ENCODE assay signal across 21 mouse cellular contexts in the genomic region with DNA sequence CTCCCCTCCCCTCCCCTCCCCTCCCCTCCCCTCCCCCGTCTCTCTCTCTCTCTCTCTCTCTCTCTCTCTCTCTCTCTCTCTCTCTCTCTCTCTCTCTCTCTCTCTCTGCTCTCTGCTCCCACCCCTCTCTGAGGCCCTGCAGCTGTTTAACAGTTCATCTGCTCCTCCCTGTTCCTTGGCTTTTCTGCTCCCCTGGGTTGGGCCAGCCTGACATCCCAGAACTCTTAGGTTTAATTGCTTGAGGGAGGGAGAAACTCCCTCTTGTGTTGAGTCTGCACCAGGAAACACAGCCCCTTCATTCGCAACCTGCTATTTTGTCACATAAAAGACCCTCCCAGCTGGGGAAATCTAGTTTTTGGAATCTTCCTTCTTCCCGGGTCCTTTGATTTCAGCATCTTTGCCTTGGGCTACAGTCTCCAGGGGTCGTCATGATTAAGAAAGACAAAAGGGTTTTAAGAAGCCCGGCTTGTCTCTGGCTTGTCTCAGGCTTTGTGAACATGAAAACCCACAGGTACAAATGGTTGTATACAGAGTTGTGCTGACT. TPM values are rescaled to one million over a fixed set of nuclear protein-coding genes. Genes with fewer than 3 reads are reported as not detected.
DNase-seq lines count a peak whose midpoint lies in the region; ATAC-seq and TF ChIP-seq lines count a peak whose summit lies in the region.
"Had no signal": no experiment of that assay in that cellular context is flagged by ENCODE, and none has a peak within 500 bp of the region (broad histone marks: within the 10 kb centered on the region; RNA-seq: fewer than 3 reads in every experiment).

No protein-coding gene starts in this region.

- 18% methylated on average over 4 of the region's 5 CpGs for WGBS in embryonic facial prominence, embryonic 14.5 days
- WGBS in embryonic facial prominence, embryonic 10.5 days, result 17% methylated on average over 4 of the region's 5 CpGs
- 36% methylated on average over 4 of the region's 5 CpGs for WGBS in kidney, embryonic 16.5 days
- 27% methylated on average over 4 of the region's 5 CpGs for WGBS in midbrain, postnatal 0 days
- WGBS in midbrain, embryonic 11.5 days, result 41% methylated on average over 4 of the region's 5 CpGs
- 45% methylated on average over 4 of the region's 5 CpGs for WGBS in stomach, postnatal 0 days

- no peak overlapping the region for H3K4me3 ChIP-seq in embryonic facial prominence, embryonic 14.5 days (ENCODE audit: low read depth, low read length)
- H3K4me3 ChIP-seq in embryonic facial prominence, embryonic 10.5 days, result no peak overlapping the region
- H3K4me3 ChIP-seq in kidney, embryonic 16.5 days (ENCODE audit: low read length), result no peak overlapping the region
- no peak overlapping the region for H3K4me3 ChIP-seq in midbrain, postnatal 0 days (ENCODE audit: low read depth, low read length)
- no peak overlapping the region for H3K4me3 ChIP-seq in midbrain, embryonic 11.5 days (ENCODE audit: low read depth, low read length)
- H3K4me3 ChIP-seq in stomach, postnatal 0 days (ENCODE audit: low read depth, low read length), result no peak overlapping the region
- H3K4me3 ChIP-seq: embryonic facial prominence, embryonic 15.5 days; gastrocnemius, adult 2 months; heart, embryonic 13.5 days had no signal

- H3K4me2 ChIP-seq in embryonic facial prominence, embryonic 14.5 days (ENCODE audit: low read depth, low read length), result no peak overlapping the region
- no peak overlapping the region for H3K4me2 ChIP-seq in kidney, embryonic 16.5 days (replicated peaks; ENCODE audit: low read depth, low read length)
- H3K4me2 ChIP-seq in midbrain, postnatal 0 days (ENCODE audit: low read depth, low read length, poor library complexity, severe bottlenecking), result no peak overlapping the region
- no peak overlapping the region for H3K4me2 ChIP-seq in midbrain, embryonic 11.5 days
- no peak overlapping the region for H3K4me2 ChIP-seq in stomach, postnatal 0 days (replicated peaks; ENCODE audit: low read depth)
- H3K4me2 ChIP-seq: embryonic facial prominence, embryonic 15.5 days; heart, embryonic 13.5 days had no signal

- intact Hi-C loops in heart, postnatal 10 days (cut with DNase I), result no loop called here

- TF ChIP-seq CTCF in midbrain, postnatal 0 days (IDR thresholded peaks at IDR 0.05), result 0 out of 2 replicates have a peak, but pooled peaks have one; percentile 7
- peak; percentile 51 for TF ChIP-seq CTCF in stomach, postnatal 0 days (IDR thresholded peaks at IDR 0.05; ENCODE audit: low read depth)

- no peaks in the 10 kb centered on the region for H3K9me3 ChIP-seq in embryonic facial prominence, embryonic 14.5 days (ENCODE audit: control insufficient read depth, low read length)
- 0 out of 2 replicates have a peak, but pooled peaks cover 4% of the 10 kb centered on the region for H3K9me3 ChIP-seq in embryonic facial prominence, embryonic 10.5 days
- H3K9me3 ChIP-seq in kidney, embryonic 16.5 days (ENCODE audit: low read length), result no peaks in the 10 kb centered on the region; the same call in 1 of the 2 replicates
- no peaks in the 10 kb centered on the region for H3K9me3 ChIP-seq in midbrain, postnatal 0 days (ENCODE audit: low read length)
- H3K9me3 ChIP-seq in midbrain, embryonic 11.5 days (ENCODE audit: control insufficient read depth, low read length), result no peaks in the 10 kb centered on the region
- H3K9me3 ChIP-seq in stomach, postnatal 0 days (ENCODE audit: control insufficient read depth, low read length), result no peaks in the 10 kb centered on the region
- H3K9me3 ChIP-seq: embryonic facial prominence, embryonic 15.5 days had no signal

- no peak for TF ChIP-seq EP300 in stomach, postnatal 0 days (optimal IDR thresholded peaks at IDR 0.05)

- H3K36me3 ChIP-seq in embryonic facial prominence, embryonic 14.5 days (ENCODE audit: control insufficient read depth, insufficient read depth, low read length), result no peaks in the 10 kb centered on the region
- H3K36me3 ChIP-seq in embryonic facial prominence, embryonic 10.5 days (replicated peaks), result no peaks in the 10 kb centered on the region
- H3K36me3 ChIP-seq in kidney, embryonic 16.5 days (ENCODE audit: insufficient read depth, low read length), result no peaks in the 10 kb centered on the region
- H3K36me3 ChIP-seq in midbrain, postnatal 0 days (ENCODE audit: insufficient read depth, low read length), result no peaks in the 10 kb centered on the region
- H3K36me3 ChIP-seq in midbrain, embryonic 11.5 days (ENCODE audit: control insufficient read depth, insufficient read depth, low read length), result no peaks in the 10 kb centered on the region
- no peaks in the 10 kb centered on the region for H3K36me3 ChIP-seq in stomach, postnatal 0 days (ENCODE audit: control insufficient read depth, insufficient read depth, low read length)
- H3K36me3 ChIP-seq: embryonic facial prominence, embryonic 15.5 days; heart, embryonic 13.5 days had no signal

- no peak overlapping the region for H3K9ac ChIP-seq in embryonic facial prominence, embryonic 14.5 days (ENCODE audit: low read depth, low read length)
- no peak overlapping the region for H3K9ac ChIP-seq in kidney, embryonic 16.5 days (replicated peaks; ENCODE audit: low read length)
- H3K9ac ChIP-seq in midbrain, postnatal 0 days (replicated peaks; ENCODE audit: low read length, poor library complexity, severe bottlenecking), result no peak overlapping the region
- no peak overlapping the region for H3K9ac ChIP-seq in midbrain, embryonic 11.5 days (ENCODE audit: low read length)
- H3K9ac ChIP-seq in stomach, postnatal 0 days (ENCODE audit: low read length), result no peak overlapping the region; the same call in 1 of the 2 replicates
- H3K9ac ChIP-seq: embryonic facial prominence, embryonic 15.5 days; heart, embryonic 13.5 days had no signal

- DNase-seq in embryonic facial prominence, embryonic 14.5 days (ENCODE audit: low spot score), result peak; percentile 50
- no peak for DNase-seq in embryonic facial prominence, embryonic 10.5 days (ENCODE audit: low spot score)
- no peak for DNase-seq in kidney, adult 11 months
- DNase-seq in midbrain, postnatal 0 days (ENCODE audit: low spot score), result peak; percentile 5
- no peak for DNase-seq in midbrain, embryonic 11.5 days (ENCODE audit: low spot score, missing footprints)
- no peak for DNase-seq in stomach, postnatal 0 days (ENCODE audit: low spot score)
- DNase-seq in heart, postnatal 10 days, result no peak
- DNase-seq: adrenal gland, adult 8-10 months; cerebellum, adult 9-10 months; gastrocnemius, adult 2 months; heart, adult 18-20 months; heart, postnatal 36 days; kidney, postnatal 14 days; left cerebral cortex, postnatal 4 days; liver; thymus, postnatal 4 days had no signal

- no peaks in the 10 kb centered on the region for H3K4me1 ChIP-seq in embryonic facial prominence, embryonic 14.5 days (ENCODE audit: control insufficient read depth, insufficient read depth, low read length)
- peaks cover 10% of the 10 kb centered on the region for H3K4me1 ChIP-seq in embryonic facial prominence, embryonic 10.5 days
- no peaks in the 10 kb centered on the region for H3K4me1 ChIP-seq in kidney, embryonic 16.5 days (ENCODE audit: insufficient read depth, low read length)
- no peaks in the 10 kb centered on the region for H3K4me1 ChIP-seq in midbrain, postnatal 0 days (ENCODE audit: insufficient read depth, low read length)
- no peaks in the 10 kb centered on the region for H3K4me1 ChIP-seq in midbrain, embryonic 11.5 days (ENCODE audit: control insufficient read depth, insufficient read depth, low read length)
- H3K4me1 ChIP-seq in stomach, postnatal 0 days (replicated peaks; ENCODE audit: control insufficient read depth, insufficient read depth), result no peaks in the 10 kb centered on the region
- H3K4me1 ChIP-seq: embryonic facial prominence, embryonic 15.5 days; heart, embryonic 13.5 days had no signal

- ATAC-seq in embryonic facial prominence, embryonic 14.5 days (ENCODE audit: low read depth), result peak; percentile 57; the same call in 1 of the 2 replicates
- peak; percentile 69; the same call in 1 of the 2 replicates for ATAC-seq in kidney, embryonic 16.5 days (ENCODE audit: low FRiP score, low TSS enrichment)
- ATAC-seq in midbrain, postnatal 0 days (ENCODE audit: low FRiP score), result no peak
- no peak for ATAC-seq in midbrain, embryonic 11.5 days (ENCODE audit: low FRiP score)
- ATAC-seq in stomach, postnatal 0 days (ENCODE audit: low FRiP score, low TSS enrichment), result peak; percentile 56; the same call in 1 of the 2 replicates
- ATAC-seq: CD4-positive, CD25-positive, alpha-beta regulatory T cell, adult 4 months had no signal

- H3K27me3 ChIP-seq in embryonic facial prominence, embryonic 14.5 days (replicated peaks; ENCODE audit: control insufficient read depth, insufficient read depth, low read length), result no peaks in the 10 kb centered on the region
- no peaks in the 10 kb centered on the region for H3K27me3 ChIP-seq in embryonic facial prominence, embryonic 10.5 days (replicated peaks; ENCODE audit: low read depth, poor library complexity, severe bottlenecking)
- H3K27me3 ChIP-seq in kidney, embryonic 16.5 days (ENCODE audit: insufficient read depth, low read length), result no peaks in the 10 kb centered on the region
- H3K27me3 ChIP-seq in midbrain, postnatal 0 days (ENCODE audit: insufficient read depth, low read length), result no peaks in the 10 kb centered on the region
- H3K27me3 ChIP-seq in midbrain, embryonic 11.5 days (ENCODE audit: control insufficient read depth, insufficient read depth, low read length), result no peaks in the 10 kb centered on the region
- no peaks in the 10 kb centered on the region for H3K27me3 ChIP-seq in stomach, postnatal 0 days (ENCODE audit: control insufficient read depth, insufficient read depth, low read length)
- H3K27me3 ChIP-seq: embryonic facial prominence, embryonic 15.5 days; heart, embryonic 13.5 days had no signal

- H3K27ac ChIP-seq in embryonic facial prominence, embryonic 14.5 days (replicated peaks; ENCODE audit: low read depth, low read length), result no peak overlapping the region
- no peak overlapping the region for H3K27ac ChIP-seq in embryonic facial prominence, embryonic 10.5 days (replicated peaks)
- no peak overlapping the region for H3K27ac ChIP-seq in kidney, embryonic 16.5 days (ENCODE audit: low read length)
- no peak overlapping the region for H3K27ac ChIP-seq in midbrain, postnatal 0 days (ENCODE audit: low read depth, low read length)
- no peak overlapping the region for H3K27ac ChIP-seq in midbrain, embryonic 11.5 days (ENCODE audit: low read depth, low read length)
- no peak overlapping the region for H3K27ac ChIP-seq in stomach, postnatal 0 days (replicated peaks)
- H3K27ac ChIP-seq: embryonic facial prominence, embryonic 15.5 days; gastrocnemius, adult 2 months; heart, embryonic 13.5 days had no signal

RNA-seq across cellular contexts. Expression of a gene that starts 9.2 kb away (rescaled TPM):
- polyA plus RNA-seq in embryonic facial prominence, embryonic 14.5 days (2014; fragmentation: Nextera tagmentation; extraction: Ambion mirVana), result 61.9 and 69.1 TPM in 2 replicates
- 135 TPM in 2 replicates for polyA plus RNA-seq in embryonic facial prominence, embryonic 10.5 days (2016; fragmentation: Nextera tagmentation; extraction: Ambion mirVana)
- polyA plus RNA-seq in kidney, embryonic 16.5 days (2015; fragmentation: Nextera tagmentation; extraction: Ambion mirVana), result 114 and 128 TPM in 2 replicates
- 12.0 and 15.2 TPM in 2 replicates for total RNA-seq in midbrain, postnatal 0 days (2014; rRNA removed)
- 22.0 and 22.1 TPM in 2 replicates for polyA plus RNA-seq in midbrain, postnatal 0 days (2015; fragmentation: Nextera tagmentation; extraction: Ambion mirVana)
- 97.7 and 102 TPM in 2 replicates for polyA plus RNA-seq in midbrain, embryonic 11.5 days (2014; fragmentation: Nextera tagmentation; extraction: Ambion mirVana)
- 26.4 and 28.8 TPM in 2 replicates for polyA plus RNA-seq in stomach, postnatal 0 days (2015; fragmentation: Nextera tagmentation; extraction: Ambion mirVana)
- total RNA-seq in heart, postnatal 10 days (2021), result 10 to 100 TPM; 14.5 to 14.9 TPM

RNA-seq across cellular contexts. Expression of a gene that starts 15.7 kb away (rescaled TPM):
- 0.33 and 0.81 TPM in 2 replicates for polyA plus RNA-seq in embryonic facial prominence, embryonic 14.5 days (2014; fragmentation: Nextera tagmentation; extraction: Ambion mirVana)
- polyA plus RNA-seq in embryonic facial prominence, embryonic 10.5 days (2016; fragmentation: Nextera tagmentation; extraction: Ambion mirVana), result 0.24 and 0.32 TPM in 2 replicates
- polyA plus RNA-seq in kidney, embryonic 16.5 days (2015; fragmentation: Nextera tagmentation; extraction: Ambion mirVana), result 0.37 and 0.78 TPM in 2 replicates
- 14.5 and 16.0 TPM in 2 replicates for total RNA-seq in midbrain, postnatal 0 days (2014; rRNA removed)
- polyA plus RNA-seq in midbrain, postnatal 0 days (2015; fragmentation: Nextera tagmentation; extraction: Ambion mirVana), result 6.7 and 8.9 TPM in 2 replicates
- polyA plus RNA-seq in midbrain, embryonic 11.5 days (2014; fragmentation: Nextera tagmentation; extraction: Ambion mirVana), result 0.90 and 1.3 TPM in 2 replicates
- 0.16 and 0.24 TPM in 2 replicates for polyA plus RNA-seq in stomach, postnatal 0 days (2015; fragmentation: Nextera tagmentation; extraction: Ambion mirVana)
- total RNA-seq in heart, postnatal 10 days (2021), result under 1 TPM; 0.02 to 0.05 TPM
- total RNA-seq: megakaryocyte-erythroid progenitor cell, adult 5-6 weeks had no signal

RNA-seq across cellular contexts. Expression of a gene that starts 41.0 kb away (rescaled TPM):
- polyA plus RNA-seq in embryonic facial prominence, embryonic 14.5 days (2014; fragmentation: Nextera tagmentation; extraction: Ambion mirVana), result 88.0 and 89.6 TPM in 2 replicates
- 42.0 and 47.3 TPM in 2 replicates for polyA plus RNA-seq in embryonic facial prominence, embryonic 10.5 days (2016; fragmentation: Nextera tagmentation; extraction: Ambion mirVana)
- 45.7 and 69.7 TPM in 2 replicates for polyA plus RNA-seq in kidney, embryonic 16.5 days (2015; fragmentation: Nextera tagmentation; extraction: Ambion mirVana)
- total RNA-seq in midbrain, postnatal 0 days (2014; rRNA removed), result 395 and 494 TPM in 2 replicates
- 336 and 360 TPM in 2 replicates for polyA plus RNA-seq in midbrain, postnatal 0 days (2015; fragmentation: Nextera tagmentation; extraction: Ambion mirVana)
- polyA plus RNA-seq in midbrain, embryonic 11.5 days (2014; fragmentation: Nextera tagmentation; extraction: Ambion mirVana), result 72.7 and 84.2 TPM in 2 replicates
- 50.0 and 50.3 TPM in 2 replicates for polyA plus RNA-seq in stomach, postnatal 0 days (2015; fragmentation: Nextera tagmentation; extraction: Ambion mirVana)
- total RNA-seq in heart, postnatal 10 days (2021), result 100 to 1,000 TPM; 108 to 118 TPM

Comparison
In these comparisons a context has a peak if more than half of its experiments do, and no peak if none do; other contexts are left out.
1. DNase-seq: peak in embryonic facial prominence, embryonic 14.5 days (single experiment) and midbrain, postnatal 0 days (single experiment); none in embryonic facial prominence, embryonic 10.5 days (single experiment), kidney, adult 11 months (single experiment), midbrain, embryonic 11.5 days (single experiment), stomach, postnatal 0 days (single experiment) and heart, postnatal 10 days (0 of 2).
2. ATAC-seq: peak in embryonic facial prominence, embryonic 14.5 days (single experiment), kidney, embryonic 16.5 days (single experiment) and stomach, postnatal 0 days (single experiment); none in midbrain, postnatal 0 days (single experiment) and midbrain, embryonic 11.5 days (single experiment).